Mouse (Mus musculus) heart, adult 8-10 months (tissue): ENCODE measurements around the gene Adora3. TPM values are rescaled to one million over a fixed set of nuclear protein-coding genes. Genes with fewer than 3 reads are reported as not detected.
"Not testable (repeated sequence)": the region's sequence is repeated elsewhere in the genome, so short reads cannot be mapped to it uniquely, and the experiment has no call there.

Experiments
- DNase-seq: peaks from one replicate; pipeline ENCODE4 v3.0.0; 2022; ENCODE audit warnings: low spot score
- total RNA-seq, 4 experiments: library from RNA; stranded (reverse); gene quantifications; 2 replicates each; pipeline ENCODE4 v1.2.4; 2022

Gene Adora3
- total RNA-seq, 4 experiments from 2014 or later: 0.25 to 0.44 (median 0.32) TPM; not detected in 1

GRCm38 (mm10) chr3:105901468-105901867 lies 30.8 kb downstream of the Adora3 start:
- DNase-seq: no peak

GRCm38 (mm10) chr3:105904213-105904612 lies 33.6 kb downstream of the Adora3 start:
- no peak for DNase-seq

GRCm38 (mm10) chr3:105904721-105905120 lies 34.1 kb downstream of the Adora3 start:
- DNase-seq: no peak

GRCm38 (mm10) chr3:105907956-105908655 lies 37.4 kb downstream of the Adora3 start:
- no peak for DNase-seq

GRCm38 (mm10) chr3:105908976-105909375 lies 38.3 kb downstream of the Adora3 start:
- DNase-seq: no peak

GRCm38 (mm10) chr3:105910519-105911190 lies 40.0 kb downstream of the Adora3 start:
- no peak for DNase-seq

GRCm38 (mm10) chr3:105912097-105912880 lies 41.6 kb downstream of the Adora3 start:
- no peak for DNase-seq

GRCm38 (mm10) chr3:105913839-105914681 lies 43.4 kb downstream of the Adora3 start:
- no peak for DNase-seq

- no peak for DNase-seq
These were observed 44.6 kb downstream of the Adora3 start for GRCm38 (mm10) chr3:105915281-105915680.

- DNase-seq: not testable (repeated sequence)
These were observed 45.8 kb downstream of the Adora3 start for GRCm38 (mm10) chr3:105916455-105916854.

GRCm38 (mm10) chr3:105917656-105918354 lies 47.1 kb downstream of the Adora3 start:
- no peak for DNase-seq

- DNase-seq: no peak
These were observed 47.7 kb downstream of the Adora3 start for GRCm38 (mm10) chr3:105918355-105918745.

- not testable (repeated sequence) for DNase-seq
These were observed 50.1 kb downstream of the Adora3 start for GRCm38 (mm10) chr3:105920743-105921142.

GRCm38 (mm10) chr3:105921959-105922358 lies 51.3 kb downstream of the Adora3 start:
- no peak for DNase-seq

- no peak for DNase-seq
These were observed 54.0 kb downstream of the Adora3 start for GRCm38 (mm10) chr3:105924616-105925015.

GRCm38 (mm10) chr3:105927561-105928194 lies 57.0 kb downstream of the Adora3 start:
- DNase-seq: no peak

GRCm38 (mm10) chr3:105928195-105928569 lies 57.5 kb downstream of the Adora3 start:
- DNase-seq: no peak

- DNase-seq: no peak
These were observed 58.1 kb downstream of the Adora3 start for GRCm38 (mm10) chr3:105928781-105929180.

- no peak for DNase-seq
These were observed 59.2 kb downstream of the Adora3 start for GRCm38 (mm10) chr3:105929821-105930220.

GRCm38 (mm10) chr3:105931095-105931494 lies 60.4 kb downstream of the Adora3 start:
- no peak for DNase-seq
